ENCODE assay signal across 12 mouse cellular contexts in the genomic region with DNA sequence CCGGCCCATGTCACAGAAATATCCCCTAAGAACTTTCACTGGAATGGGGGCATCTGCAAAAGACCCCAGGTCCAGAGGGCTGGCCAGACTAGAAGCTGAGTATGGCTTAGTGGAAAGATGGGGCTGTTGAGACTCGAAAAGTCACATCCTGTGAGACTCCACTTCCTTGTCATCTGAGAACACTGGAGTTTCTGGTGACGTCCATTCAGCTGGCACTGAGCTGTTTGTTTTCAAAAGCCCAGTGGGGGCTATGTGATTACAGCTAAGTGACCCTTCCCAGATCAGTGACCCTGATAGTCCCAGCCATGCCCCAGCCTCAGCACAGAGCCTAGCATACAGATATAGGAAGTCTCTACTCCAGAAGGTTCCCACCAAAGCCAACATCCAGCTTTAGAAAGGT. TPM values are rescaled to one million over a fixed set of nuclear protein-coding genes. Genes with fewer than 3 reads are reported as not detected.
DNase-seq lines count a peak whose midpoint lies in the region; ATAC-seq and TF ChIP-seq lines count a peak whose summit lies in the region.
"Had no signal": no experiment of that assay in that cellular context is flagged by ENCODE, and none has a peak within 500 bp of the region (broad histone marks: within the 10 kb centered on the region; RNA-seq: fewer than 3 reads in every experiment).

No protein-coding gene starts in this region.

- no peak for DNase-seq in heart, postnatal 0 days (ENCODE audit: low spot score)
- DNase-seq in heart, postnatal 10 days: no peak
- peak; percentile 53 for DNase-seq in 416B (ENCODE audit: low read depth)
- peak; percentile 50 for DNase-seq in embryo, embryonic 10 days (ENCODE audit: low spot score)
- no peak for DNase-seq in ovary, postnatal 14 days (ENCODE audit: low spot score)
- DNase-seq in yolk sac, embryonic 10.5 days (ENCODE audit: low spot score): no peak
- DNase-seq in urinary bladder, adult 2 months (ENCODE audit: low spot score): no peak
- DNase-seq: adrenal gland, postnatal 25 days; cerebellum, adult 11 months had no signal

- no peak overlapping the region for H3K4me3 ChIP-seq in heart, postnatal 0 days (ENCODE audit: low read depth, low read length)
- H3K4me3 ChIP-seq in intestine, embryonic 16.5 days (ENCODE audit: low read length): no peak overlapping the region
- H3K4me3 ChIP-seq: hindbrain, embryonic 15.5 days had no signal

- no peak overlapping the region for H3K27ac ChIP-seq in heart, postnatal 0 days (ENCODE audit: low read depth)
- no peak overlapping the region for H3K27ac ChIP-seq in intestine, embryonic 16.5 days (ENCODE audit: low read length)
- H3K27ac ChIP-seq: hindbrain, embryonic 15.5 days; macrophage had no signal

- 0 out of 2 replicates have a peak overlapping the region, but pooled peaks have one; percentile 21 for H3K4me2 ChIP-seq in heart, postnatal 0 days (ENCODE audit: low read depth, low read length)
- peak overlapping the region; percentile 20; the same call in 1 of the 2 replicates for H3K4me2 ChIP-seq in intestine, embryonic 16.5 days (ENCODE audit: low read depth, low read length)
- H3K4me2 ChIP-seq: hindbrain, embryonic 15.5 days had no signal

- H3K36me3 ChIP-seq in heart, postnatal 0 days (replicated peaks; ENCODE audit: control insufficient read depth, insufficient read depth, low read length): no peaks in the 10 kb centered on the region
- no peaks in the 10 kb centered on the region for H3K36me3 ChIP-seq in intestine, embryonic 16.5 days (ENCODE audit: control insufficient read depth, insufficient read depth, low read length)
- H3K36me3 ChIP-seq: hindbrain, embryonic 15.5 days had no signal

- no peak for ATAC-seq in heart, postnatal 0 days (ENCODE audit: insufficient read depth, low read depth)
- ATAC-seq in intestine, embryonic 16.5 days: no peak

- no peak for TF ChIP-seq CTCF in heart, postnatal 0 days (IDR thresholded peaks at IDR 0.05; ENCODE audit: low read depth)

- no peaks in the 10 kb centered on the region for H3K9me3 ChIP-seq in heart, postnatal 0 days (replicated peaks; ENCODE audit: control insufficient read depth, low read length)
- no peaks in the 10 kb centered on the region for H3K9me3 ChIP-seq in intestine, embryonic 16.5 days (ENCODE audit: control insufficient read depth, low read length)
- H3K9me3 ChIP-seq: hindbrain, embryonic 15.5 days had no signal

- peaks cover 61% of the 10 kb centered on the region for H3K27me3 ChIP-seq in heart, postnatal 0 days (ENCODE audit: control insufficient read depth, insufficient read depth, low read length)
- H3K27me3 ChIP-seq in intestine, embryonic 16.5 days (replicated peaks; ENCODE audit: control insufficient read depth, insufficient read depth, low read length): no peaks in the 10 kb centered on the region; the same call in 1 of the 2 replicates

- no peak overlapping the region for H3K9ac ChIP-seq in heart, postnatal 0 days (replicated peaks; ENCODE audit: low read depth, low read length)
- peak overlapping the region; percentile 41; the same call in 1 of the 2 replicates for H3K9ac ChIP-seq in intestine, embryonic 16.5 days (ENCODE audit: low read depth, low read length)
- H3K9ac ChIP-seq: hindbrain, embryonic 15.5 days had no signal

- intact Hi-C loops in heart, postnatal 10 days (cut with DNase I): no loop called here

- TF ChIP-seq EP300 in heart, postnatal 0 days (IDR thresholded peaks at IDR 0.05; ENCODE audit: low read depth): no peak

- WGBS in heart, postnatal 0 days: 22% methylated on average over 3 of the region's 3 CpGs
- 40% methylated on average over 3 of the region's 3 CpGs for WGBS in intestine, embryonic 16.5 days

- peaks cover 16% of the 10 kb centered on the region for H3K4me1 ChIP-seq in heart, postnatal 0 days (ENCODE audit: control insufficient read depth, insufficient read depth)
- peaks cover 22% of the 10 kb centered on the region; the same call in 1 of the 2 replicates for H3K4me1 ChIP-seq in intestine, embryonic 16.5 days (ENCODE audit: control insufficient read depth, insufficient read depth, low read length)

RNA-seq across cellular contexts. Expression of a gene that starts 6.8 kb away (rescaled TPM):
- 2.3 and 3.4 TPM in 2 replicates for total RNA-seq in heart, postnatal 0 days (2014; rRNA removed; ENCODE audit: low replicate concordance)
- polyA plus RNA-seq in heart, postnatal 0 days (2015; fragmentation: Nextera tagmentation; extraction: Ambion mirVana): 0.87 and 0.93 TPM in 2 replicates
- total RNA-seq in heart, postnatal 10 days (2021): 1 to 10 TPM; 2.9 to 6.0 TPM
- polyA plus RNA-seq in intestine, embryonic 16.5 days (2015; fragmentation: Nextera tagmentation; extraction: Ambion mirVana): 0.73 and 0.93 TPM in 2 replicates
- 58.9 and 66.3 TPM in 2 replicates for polyA plus RNA-seq in urinary bladder, adult 2 months (2012; rRNA removed)

RNA-seq across cellular contexts. Expression of a gene that starts 39.3 kb away (rescaled TPM):
- total RNA-seq in heart, postnatal 0 days (2014; rRNA removed; ENCODE audit: low replicate concordance): 26.2 and 45.3 TPM in 2 replicates
- 32.0 TPM in 2 replicates for polyA plus RNA-seq in heart, postnatal 0 days (2015; fragmentation: Nextera tagmentation; extraction: Ambion mirVana)
- 10 to 100 TPM; 20.6 to 21.5 TPM for total RNA-seq in heart, postnatal 10 days (2021)
- polyA plus RNA-seq in intestine, embryonic 16.5 days (2015; fragmentation: Nextera tagmentation; extraction: Ambion mirVana): 100 and 103 TPM in 2 replicates
- polyA plus RNA-seq in urinary bladder, adult 2 months (2012; rRNA removed): 172 and 192 TPM in 2 replicates

RNA-seq across cellular contexts. Expression of a gene that starts 56.1 kb away (rescaled TPM):
- total RNA-seq in heart, postnatal 0 days (2014; rRNA removed; ENCODE audit: low replicate concordance): 0.50 and 1.6 TPM in 2 replicates
- 4.4 and 5.8 TPM in 2 replicates for polyA plus RNA-seq in heart, postnatal 0 days (2015; fragmentation: Nextera tagmentation; extraction: Ambion mirVana)
- 1 to 10 TPM; 5.1 to 5.7 TPM for total RNA-seq in heart, postnatal 10 days (2021)
- polyA plus RNA-seq in intestine, embryonic 16.5 days (2015; fragmentation: Nextera tagmentation; extraction: Ambion mirVana): 5.8 and 8.2 TPM in 2 replicates
- 24.0 and 24.4 TPM in 2 replicates for polyA plus RNA-seq in urinary bladder, adult 2 months (2012; rRNA removed)

Comparison
In these comparisons a context has a peak if more than half of its experiments do, and no peak if none do; other contexts are left out.
1. DNase-seq: peak in 416B (single experiment) and embryo, embryonic 10 days (single experiment); none in heart, postnatal 0 days (single experiment), heart, postnatal 10 days (0 of 2), ovary, postnatal 14 days (single experiment), yolk sac, embryonic 10.5 days (single experiment) and urinary bladder, adult 2 months (single experiment).
2. RNA of a gene that starts 6.8 kb away (polyA plus RNA-seq): 58.9 to 66.3 TPM in urinary bladder, adult 2 months; 0.73 to 0.93 TPM in intestine, embryonic 16.5 days and 0.87 to 0.93 TPM in heart, postnatal 0 days; every median in the first group is over 10 times any median in the second.